Mouse (Mus musculus) monocyte, adult 5-6 weeks (primary cell): ENCODE results near the gene Kif3b. TPM values are rescaled to one million over a fixed set of nuclear protein-coding genes. Genes with fewer than 3 reads are reported as not detected.

Source experiments
- total RNA-seq: library from RNA; stranded (forward); fragments of 200-1000, 200-491, 200-594 nt; gene quantifications from 3 replicates; pipeline ENCODE4 v1.2.3, GENCODE M21; 2017

Gene Kif3b
- total RNA-seq, 1 experiment from 2014 or later: 38.3 TPM

Other genes starting within 250 kb of the Kif3b start
- not detected in 3 replicates for gene Ccm2l, start 225.5 kb upstream of the Kif3b start, total RNA-seq
- gene Hck, start 182.9 kb upstream of the Kif3b start, total RNA-seq: 404 to 550 TPM (median 548 TPM) in 3 replicates
- 97.2 to 110 TPM (median 108 TPM) in 3 replicates for gene Tm9sf4, start 130.1 kb upstream of the Kif3b start, total RNA-seq
- gene Tspyl3, start 66.0 kb upstream of the Kif3b start, total RNA-seq: 4.9 to 10.7 TPM (median 6.8 TPM) in 3 replicates
- gene Plagl2, start 50.0 kb upstream of the Kif3b start, total RNA-seq: 11.5 to 30.3 TPM (median 14.9 TPM) in 3 replicates
- 20.5 to 26.9 TPM (median 23.2 TPM) in 3 replicates for gene Pofut1, start 49.9 kb upstream of the Kif3b start, total RNA-seq
- gene Asxl1, start 54.4 kb downstream of the Kif3b start, total RNA-seq: 30.4 to 36.5 TPM (median 34.3 TPM) in 3 replicates
- gene 4930404H24Rik, start 201.4 kb downstream of the Kif3b start, total RNA-seq: not detected in 3 replicates
- 1.3 to 3.7 TPM (median 1.4 TPM) in 3 replicates for gene Nol4l, start 238.6 kb downstream of the Kif3b start, total RNA-seq